Mouse (Mus musculus): ENCODE measurements around the gene Acta2. TPM values are rescaled to one million over a fixed set of nuclear protein-coding genes. Genes with fewer than 3 reads are reported as not detected.

Acta2 gene
- polyA plus RNA-seq, 1 experiment = 2,495 TPM

GRCm38 (mm10) chr19:34222805-34223204, 32.6 kb downstream of the Acta2 start:
- H3K4me3 ChIP-seq = no peak overlapping the region
- peaks cover 34% of the 10 kb centered on the region for H3K36me3 ChIP-seq (ENCODE audit: control insufficient read depth, insufficient read depth)
- no peak overlapping the region for H3K4me2 ChIP-seq (ENCODE audit: low read depth)
- no peak overlapping the region for H3ac ChIP-seq (ENCODE audit: control insufficient read depth, insufficient read length)
- no peak for TF ChIP-seq REST (IDR thresholded peaks at IDR 0.05; ENCODE audit: insufficient read depth, insufficient read length)
- TF ChIP-seq TCF3 (IDR thresholded peaks at IDR 0.05; ENCODE audit: insufficient read length, low read depth) = no peak
- TF ChIP-seq TCF12 (IDR thresholded peaks at IDR 0.05; ENCODE audit: insufficient read depth, poor library complexity, severe bottlenecking) = no peak
- no peak for TF ChIP-seq MAX (IDR thresholded peaks at IDR 0.05; ENCODE audit: low read depth)
- no peak for TF ChIP-seq E2F4 (IDR thresholded peaks at IDR 0.05; ENCODE audit: insufficient read depth)
- no peak for TF ChIP-seq SRF (IDR thresholded peaks at IDR 0.05; ENCODE audit: control insufficient read depth, insufficient read length, low read depth)
- no peak for TF ChIP-seq USF1 (IDR thresholded peaks at IDR 0.05; ENCODE audit: low read depth)
- no peaks in the 10 kb centered on the region for H3K27me3 ChIP-seq (ENCODE audit: control insufficient read depth, insufficient read depth, insufficient read length)
- peaks cover 17% of the 10 kb centered on the region for H3K79me2 ChIP-seq (ENCODE audit: control insufficient read depth, insufficient read depth)

- TF ChIP-seq REST (IDR thresholded peaks at IDR 0.05; ENCODE audit: insufficient read depth, insufficient read length) = no peak
- TF ChIP-seq CEBPB (IDR thresholded peaks at IDR 0.05; ENCODE audit: insufficient read depth, poor library complexity, severe bottlenecking) = no peak
- no peak for TF ChIP-seq USF1 (IDR thresholded peaks at IDR 0.05; ENCODE audit: low read depth)
Observed at GRCm38 (mm10) chr19:34220732-34221380, 34.5 kb downstream of the Acta2 start.

GRCm38 (mm10) chr19:34219260-34219968, 36.0 kb downstream of the Acta2 start:
- Histone ChIP-seq H3K4me3 (no peak overlapping the region), H3K4me2 (ENCODE audit: low read depth) (peak overlapping the region; percentile 40), H3K79me2 (ENCODE audit: control insufficient read depth, insufficient read depth) (peaks cover 35% of the 10 kb centered on the region), H3ac (ENCODE audit: control insufficient read depth, insufficient read length) (no peak overlapping the region), H3K36me3 (ENCODE audit: control insufficient read depth, insufficient read depth) (peaks cover 28% of the 10 kb centered on the region), H3K27me3 (ENCODE audit: control insufficient read depth, insufficient read depth, insufficient read length) (no peaks in the 10 kb centered on the region)
- TF ChIP-seq MYOG (IDR thresholded peaks at IDR 0.05; ENCODE audit: control insufficient read depth in 1 of 3, insufficient read depth in 1 of 3, insufficient read length in 2 of 3, low read depth in 2 of 3) (peak in 2 of 3 experiments; percentile 65 to 86), MAX (IDR thresholded peaks at IDR 0.05; ENCODE audit: low read depth) (no peak), MYOD1 (IDR thresholded peaks at IDR 0.05; ENCODE audit: control insufficient read depth in 1 of 3, insufficient read length in 2 of 3, low read depth in 2 of 3) (peak in 2 of 3 experiments; percentile 62 to 65), TCF12 (IDR thresholded peaks at IDR 0.05; ENCODE audit: insufficient read depth, poor library complexity, severe bottlenecking) (peak; percentile 75)

More at GRCm38 (mm10) chr19:34220732-34221380, 34.5 kb downstream of the Acta2 start:
- Histone ChIP-seq H3K36me3 (ENCODE audit: control insufficient read depth, insufficient read depth) (peaks cover 28% of the 10 kb centered on the region), H3K4me2 (ENCODE audit: low read depth) (no peak overlapping the region), H3K4me3 (no peak overlapping the region), H3K79me2 (ENCODE audit: control insufficient read depth, insufficient read depth) (peaks cover 25% of the 10 kb centered on the region), H3ac (ENCODE audit: control insufficient read depth, insufficient read length) (no peak overlapping the region), H3K27me3 (ENCODE audit: control insufficient read depth, insufficient read depth, insufficient read length) (no peaks in the 10 kb centered on the region)

- peaks cover 34% of the 10 kb centered on the region for H3K79me2 ChIP-seq (ENCODE audit: control insufficient read depth, insufficient read depth)
- no peak for TF ChIP-seq MYOD1 (IDR thresholded peaks at IDR 0.05; ENCODE audit: control insufficient read depth in 1 of 3, insufficient read length in 2 of 3, low read depth in 2 of 3)
- no peak for TF ChIP-seq POLR2A (IDR thresholded peaks at IDR 0.05; ENCODE audit: insufficient read length, low read depth)
- TF ChIP-seq REST (IDR thresholded peaks at IDR 0.05; ENCODE audit: insufficient read depth, insufficient read length) = no peak
- no peak for TF ChIP-seq CEBPB (IDR thresholded peaks at IDR 0.05; ENCODE audit: insufficient read depth, poor library complexity, severe bottlenecking)
- no peak for TF ChIP-seq E2F4 (IDR thresholded peaks at IDR 0.05; ENCODE audit: insufficient read depth)
- no peak for TF ChIP-seq SRF (IDR thresholded peaks at IDR 0.05; ENCODE audit: control insufficient read depth, insufficient read length, low read depth)
- TF ChIP-seq MAX (IDR thresholded peaks at IDR 0.05; ENCODE audit: low read depth) = no peak
- TF ChIP-seq TCF3 (IDR thresholded peaks at IDR 0.05; ENCODE audit: insufficient read length, low read depth) = no peak
- TF ChIP-seq USF1 (IDR thresholded peaks at IDR 0.05; ENCODE audit: low read depth) = no peak
- TF ChIP-seq MYOG (IDR thresholded peaks at IDR 0.05; ENCODE audit: control insufficient read depth in 1 of 3, insufficient read depth in 1 of 3, insufficient read length in 2 of 3, low read depth in 2 of 3) = no peak
- TF ChIP-seq TCF12 (IDR thresholded peaks at IDR 0.05; ENCODE audit: insufficient read depth, poor library complexity, severe bottlenecking) = no peak
- no peak overlapping the region for H3K4me3 ChIP-seq
- no peak overlapping the region for H3K4me2 ChIP-seq (ENCODE audit: low read depth)
- no peak overlapping the region for H3ac ChIP-seq (ENCODE audit: control insufficient read depth, insufficient read length)
- no peaks in the 10 kb centered on the region for H3K27me3 ChIP-seq (ENCODE audit: control insufficient read depth, insufficient read depth, insufficient read length)
- H3K36me3 ChIP-seq (ENCODE audit: control insufficient read depth, insufficient read depth) = peaks cover 28% of the 10 kb centered on the region
Observed at GRCm38 (mm10) chr19:34217761-34218160, 37.6 kb downstream of the Acta2 start.

- no peak overlapping the region for H3K4me2 ChIP-seq (ENCODE audit: low read depth)
- TF ChIP-seq USF1 (IDR thresholded peaks at IDR 0.05; ENCODE audit: low read depth) = no peak
- TF ChIP-seq CEBPB (IDR thresholded peaks at IDR 0.05; ENCODE audit: insufficient read depth, poor library complexity, severe bottlenecking) = no peak
- TF ChIP-seq TCF12 (IDR thresholded peaks at IDR 0.05; ENCODE audit: insufficient read depth, poor library complexity, severe bottlenecking) = no peak
- no peak for TF ChIP-seq POLR2AphosphoS2 (IDR thresholded peaks at IDR 0.05; ENCODE audit: insufficient read length, low read depth)
- no peak for TF ChIP-seq POLR2A (IDR thresholded peaks at IDR 0.05; ENCODE audit: insufficient read length, low read depth)
- no peak for TF ChIP-seq MYOD1 (IDR thresholded peaks at IDR 0.05; ENCODE audit: control insufficient read depth in 1 of 3, insufficient read length in 2 of 3, low read depth in 2 of 3)
- TF ChIP-seq MAX (IDR thresholded peaks at IDR 0.05; ENCODE audit: low read depth) = no peak
- no peak for TF ChIP-seq REST (IDR thresholded peaks at IDR 0.05; ENCODE audit: insufficient read depth, insufficient read length)
- no peak for TF ChIP-seq MYOG (IDR thresholded peaks at IDR 0.05; ENCODE audit: control insufficient read depth in 1 of 3, insufficient read depth in 1 of 3, insufficient read length in 2 of 3, low read depth in 2 of 3)
- no peak for TF ChIP-seq TCF3 (IDR thresholded peaks at IDR 0.05; ENCODE audit: insufficient read length, low read depth)
- no peak for TF ChIP-seq SRF (IDR thresholded peaks at IDR 0.05; ENCODE audit: control insufficient read depth, insufficient read length, low read depth)
- TF ChIP-seq E2F4 (IDR thresholded peaks at IDR 0.05; ENCODE audit: insufficient read depth) = no peak
- peaks cover 22% of the 10 kb centered on the region for H3K36me3 ChIP-seq (ENCODE audit: control insufficient read depth, insufficient read depth)
- no peaks in the 10 kb centered on the region for H3K27me3 ChIP-seq (ENCODE audit: control insufficient read depth, insufficient read depth, insufficient read length)
- no peak overlapping the region for H3K4me3 ChIP-seq
- H3ac ChIP-seq (ENCODE audit: control insufficient read depth, insufficient read length) = no peak overlapping the region
- peaks cover 42% of the 10 kb centered on the region for H3K79me2 ChIP-seq (ENCODE audit: control insufficient read depth, insufficient read depth)
Observed at GRCm38 (mm10) chr19:34216956-34217355, 38.4 kb downstream of the Acta2 start.

All from myocyte (in vitro differentiated cells).